Mouse (Mus musculus) layer of hippocampus, adult 9-11 months (tissue): ENCODE results near the gene Btbd18.

ENCODE experiments used
- DNase-seq: peaks from one replicate; pipeline ENCODE4 v3.0.0; 2022

Gene Btbd18

GRCm38 (mm10) chr2:84707523-84707922, 48.6 kb downstream of the Btbd18 start:
- DNase-seq: no peak

- DNase-seq: no peak
Observed at GRCm38 (mm10) chr2:84711898-84712297, 53.0 kb downstream of the Btbd18 start.

GRCm38 (mm10) chr2:84714422-84714810, 55.5 kb downstream of the Btbd18 start:
- DNase-seq: no peak

GRCm38 (mm10) chr2:84714811-84715561, 56.1 kb downstream of the Btbd18 start, which contains the start of gene Zdhhc5:
Gene Zdhhc5 (minus strand): TSS chr2:84715180.
- peak; percentile 99 for DNase-seq

- DNase-seq: peak; percentile 97
Observed at GRCm38 (mm10) chr2:84715562-84716361, 56.9 kb downstream of the Btbd18 start.

GRCm38 (mm10) chr2:84716423-84717355, 57.8 kb downstream of the Btbd18 start:
- DNase-seq: no peak

GRCm38 (mm10) chr2:84717357-84717756, 58.5 kb downstream of the Btbd18 start:
- no peak for DNase-seq
